Mouse (Mus musculus): ENCODE measurements around the gene Ddx54.

- TF ChIP-seq EP300 (IDR thresholded peaks at IDR 0.05; ENCODE audit: insufficient read depth, low read depth, low read length) (no peak), CTCF (IDR thresholded peaks at IDR 0.05; ENCODE audit: low read depth, low read length) (no peak), POLR2A (IDR thresholded peaks at IDR 0.05; ENCODE audit: insufficient read depth, low read length) (peak; percentile 65)
Observed at GRCm38 (mm10) chr5:120612822-120613604, 474 bp downstream of the Ddx54 start.

All from ES-Bruce4 (cell line).